Mouse (Mus musculus) heart, embryonic 11.5 days (tissue): ENCODE measurements around the gene Akna. TPM values are rescaled to one million over a fixed set of nuclear protein-coding genes. Genes with fewer than 3 reads are reported as not detected.
A peak's percentile ranks its signal among the peaks of the same experiment; 100 is the strongest.

ENCODE experiments used
- ATAC-seq: fragments of 200-750 bp; cut with Nextera tagmentation; replicated peaks from 2 replicates; pipeline ENCODE4 v1.8.0; 2017; ENCODE audit warnings: moderate library complexity; ENCODE audit not compliant: insufficient number of reproducible peaks, low FRiP score, low TSS enrichment
- H3K27ac ChIP-seq: fragments of 300-500 bp; sonication (generic); 2 replicates; pipeline ENCODE4 v1.5.1; 2014; ENCODE audit warnings: mild to moderate bottlenecking, low read depth, low read length
- H3K27me3 ChIP-seq: fragments of 300-500 bp; sonication (generic); 2 replicates; pipeline ENCODE4 v1.6.1; 2014; ENCODE audit warnings: mild to moderate bottlenecking, low read length, mixed read lengths; ENCODE audit not compliant: control insufficient read depth, insufficient read depth
- H3K36me3 ChIP-seq: fragments of 300-500 bp; sonication (generic); 2 replicates; pipeline ENCODE4 v1.6.1; 2014; ENCODE audit warnings: mild to moderate bottlenecking, low read length, moderate library complexity, mixed read lengths; ENCODE audit not compliant: control insufficient read depth, insufficient read depth
- H3K4me1 ChIP-seq: fragments of 300-500 bp; sonication (generic); 2 replicates; pipeline ENCODE4 v1.6.1; 2014; ENCODE audit warnings: low read length; ENCODE audit not compliant: control insufficient read depth, insufficient read depth
- H3K4me2 ChIP-seq: fragments of 300-500 bp; sonication (generic); 2 replicates; pipeline ENCODE4 v1.6.1; 2014; ENCODE audit warnings: mild to moderate bottlenecking, moderate library complexity
- H3K4me3 ChIP-seq: fragments of 300-500 bp; sonication (generic); 2 replicates; pipeline ENCODE4 v1.5.1; 2014; ENCODE audit warnings: low read depth, low read length
- H3K9ac ChIP-seq: fragments of 300-500 bp; sonication (generic); 2 replicates; pipeline ENCODE4 v1.6.1; 2014; ENCODE audit warnings: mild to moderate bottlenecking, low read depth, low read length, moderate library complexity
- H3K9me3 ChIP-seq: fragments of 300-500 bp; sonication (generic); replicated peaks from 2 replicates; pipeline ENCODE4 v1.6.1; 2016; ENCODE audit warnings: low read length; ENCODE audit not compliant: control insufficient read depth
- WGBS: fragments of 180-500 bp; shearing (Covaris S2); extraction: QIAGEN DNeasy Blood & Tissue Kit; methylation state at CpG from one replicate; pipeline ENCODE4 v1.1.7; 2014; ENCODE audit not compliant: insufficient replicate concordance; 5-methylcytosine and 5-hydroxymethylcytosine counted together
- polyA plus RNA-seq: library from polyadenylated mRNA; unstranded; fragments of >200 nt; fragmentation: Nextera tagmentation; extraction: Ambion mirVana; gene quantifications from 2 replicates; pipeline ENCODE4 v1.2.1, GENCODE M21; 2014

Akna gene
- polyA plus RNA-seq, 1 experiment from 2014 or later = 3.2 TPM

GRCm38 (mm10) chr4:63437119-63437815 lies 34.1 kb upstream of the Akna start:
- H3K4me1 ChIP-seq = peaks cover 20% of the 10 kb centered on the region
- ATAC-seq = no peak
- H3K4me2 ChIP-seq = peak overlapping the region; percentile 12; the same call in 1 of the 2 replicates
- no peaks in the 10 kb centered on the region for H3K36me3 ChIP-seq
- peak overlapping the region; percentile 50 for H3K27ac ChIP-seq
- H3K27me3 ChIP-seq = no peaks in the 10 kb centered on the region
- H3K9me3 ChIP-seq = no peaks in the 10 kb centered on the region
- 49% methylated on average over 16 of the region's 16 CpGs for WGBS
- H3K4me3 ChIP-seq = no peak overlapping the region
- no peak overlapping the region for H3K9ac ChIP-seq

- Histone ChIP-seq H3K4me1 (peaks cover 20% of the 10 kb centered on the region), H3K27ac (no peak overlapping the region), H3K9ac (no peak overlapping the region), H3K36me3 (no peaks in the 10 kb centered on the region), H3K4me3 (no peak overlapping the region), H3K9me3 (no peaks in the 10 kb centered on the region), H3K27me3 (no peaks in the 10 kb centered on the region), H3K4me2 (no peak overlapping the region)
- 72% methylated on average over 9 of the region's 9 CpGs for WGBS
- no peak for ATAC-seq
These were observed 32.2 kb upstream of the Akna start for GRCm38 (mm10) chr4:63435402-63435801.

GRCm38 (mm10) chr4:63431098-63431497 lies 27.9 kb upstream of the Akna start:
- H3K27ac ChIP-seq = no peak overlapping the region
- ATAC-seq = no peak
- no peak overlapping the region for H3K4me3 ChIP-seq
- H3K4me1 ChIP-seq = peaks cover 3% of the 10 kb centered on the region; the same call in 1 of the 2 replicates
- H3K27me3 ChIP-seq = no peaks in the 10 kb centered on the region
- WGBS = 79% methylated on average over 5 of the region's 5 CpGs
- H3K9ac ChIP-seq = no peak overlapping the region
- no peak overlapping the region for H3K4me2 ChIP-seq
- H3K36me3 ChIP-seq = no peaks in the 10 kb centered on the region
- H3K9me3 ChIP-seq = no peaks in the 10 kb centered on the region

GRCm38 (mm10) chr4:63430357-63430756 lies 27.2 kb upstream of the Akna start:
- Histone ChIP-seq H3K4me1 (peaks cover under 1% of the 10 kb centered on the region; the same call in 1 of the 2 replicates), H3K4me3 (no peak overlapping the region), H3K36me3 (no peaks in the 10 kb centered on the region), H3K27me3 (no peaks in the 10 kb centered on the region), H3K9me3 (no peaks in the 10 kb centered on the region), H3K27ac (no peak overlapping the region), H3K9ac (no peak overlapping the region), H3K4me2 (no peak overlapping the region)
- no peak for ATAC-seq
- 30% methylated on average over 3 of the region's 3 CpGs for WGBS

- Histone ChIP-seq H3K4me3 (no peak overlapping the region), H3K27ac (no peak overlapping the region), H3K4me2 (no peak overlapping the region), H3K9me3 (no peaks in the 10 kb centered on the region), H3K36me3 (no peaks in the 10 kb centered on the region), H3K4me1 (0 out of 2 replicates have a peak, but pooled peaks cover 4% of the 10 kb centered on the region), H3K27me3 (no peaks in the 10 kb centered on the region), H3K9ac (no peak overlapping the region)
- 59% methylated on average over 8 of the region's 8 CpGs for WGBS
- ATAC-seq = no peak
These were observed 23.2 kb upstream of the Akna start for GRCm38 (mm10) chr4:63426308-63426707.

GRCm38 (mm10) chr4:63423811-63424210 lies 20.7 kb upstream of the Akna start:
- Histone ChIP-seq H3K4me2 (no peak overlapping the region), H3K4me3 (no peak overlapping the region), H3K9ac (no peak overlapping the region), H3K36me3 (no peaks in the 10 kb centered on the region), H3K27ac (no peak overlapping the region), H3K4me1 (peaks cover 4% of the 10 kb centered on the region; the same call in 1 of the 2 replicates), H3K27me3 (no peaks in the 10 kb centered on the region), H3K9me3 (no peaks in the 10 kb centered on the region)
- ATAC-seq = no peak
- WGBS = 14% methylated on average over 5 of the region's 5 CpGs

GRCm38 (mm10) chr4:63423231-63423630 lies 20.1 kb upstream of the Akna start:
- Histone ChIP-seq H3K4me2 (no peak overlapping the region), H3K4me1 (peaks cover 4% of the 10 kb centered on the region; the same call in 1 of the 2 replicates), H3K27me3 (no peaks in the 10 kb centered on the region), H3K36me3 (no peaks in the 10 kb centered on the region), H3K9ac (no peak overlapping the region), H3K27ac (no peak overlapping the region), H3K9me3 (no peaks in the 10 kb centered on the region), H3K4me3 (no peak overlapping the region)
- no peak for ATAC-seq
- WGBS = 76% methylated on average over 1 of the region's 1 CpGs

- Histone ChIP-seq H3K4me3 (no peak overlapping the region), H3K4me1 (peaks cover 7% of the 10 kb centered on the region), H3K27ac (no peak overlapping the region), H3K27me3 (no peaks in the 10 kb centered on the region), H3K9me3 (no peaks in the 10 kb centered on the region), H3K36me3 (no peaks in the 10 kb centered on the region), H3K9ac (no peak overlapping the region), H3K4me2 (no peak overlapping the region)
- ATAC-seq = no peak
- 68% methylated on average over 14 of the region's 14 CpGs for WGBS
These were observed 17.2 kb upstream of the Akna start for GRCm38 (mm10) chr4:63420143-63420920.
